Mouse (Mus musculus) right cerebral cortex, postnatal 36 days (tissue): ENCODE data around the gene Hbq1b.

Source experiments
- DNase-seq, 2 experiments: peaks; one replicate each; pipeline ENCODE4 v3.0.0; 2022; ENCODE audit warnings: low spot score in 2 of 2, mixed read lengths in 1 of 2

Gene Hbq1b

DNA sequence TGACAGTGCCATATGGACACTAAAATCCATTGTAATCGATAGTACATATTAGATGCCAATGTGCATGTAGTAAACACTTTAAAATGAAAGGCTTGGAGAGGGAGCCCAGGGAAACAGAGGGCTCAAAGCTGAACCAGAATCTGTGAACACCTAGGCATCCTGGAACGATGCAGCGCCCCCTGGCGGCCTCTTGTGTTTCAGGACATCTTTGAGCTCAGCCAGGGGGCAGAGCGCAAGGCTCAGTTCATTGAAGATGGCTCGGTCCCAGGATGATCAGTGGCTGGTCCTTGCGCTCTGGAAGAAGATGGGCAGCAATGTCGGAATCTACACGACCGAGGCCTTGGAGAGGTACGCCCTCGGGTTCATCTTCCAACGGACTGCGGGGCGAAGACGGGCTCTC lies 13.1 kb downstream of the Hbq1b start, which contains the start of gene Hbq1a:
Hbq1a (plus strand) TSS at position 205 of the 400 bp plus-strand sequence.
- DNase-seq: peak; percentile 35 to 58

DNA sequence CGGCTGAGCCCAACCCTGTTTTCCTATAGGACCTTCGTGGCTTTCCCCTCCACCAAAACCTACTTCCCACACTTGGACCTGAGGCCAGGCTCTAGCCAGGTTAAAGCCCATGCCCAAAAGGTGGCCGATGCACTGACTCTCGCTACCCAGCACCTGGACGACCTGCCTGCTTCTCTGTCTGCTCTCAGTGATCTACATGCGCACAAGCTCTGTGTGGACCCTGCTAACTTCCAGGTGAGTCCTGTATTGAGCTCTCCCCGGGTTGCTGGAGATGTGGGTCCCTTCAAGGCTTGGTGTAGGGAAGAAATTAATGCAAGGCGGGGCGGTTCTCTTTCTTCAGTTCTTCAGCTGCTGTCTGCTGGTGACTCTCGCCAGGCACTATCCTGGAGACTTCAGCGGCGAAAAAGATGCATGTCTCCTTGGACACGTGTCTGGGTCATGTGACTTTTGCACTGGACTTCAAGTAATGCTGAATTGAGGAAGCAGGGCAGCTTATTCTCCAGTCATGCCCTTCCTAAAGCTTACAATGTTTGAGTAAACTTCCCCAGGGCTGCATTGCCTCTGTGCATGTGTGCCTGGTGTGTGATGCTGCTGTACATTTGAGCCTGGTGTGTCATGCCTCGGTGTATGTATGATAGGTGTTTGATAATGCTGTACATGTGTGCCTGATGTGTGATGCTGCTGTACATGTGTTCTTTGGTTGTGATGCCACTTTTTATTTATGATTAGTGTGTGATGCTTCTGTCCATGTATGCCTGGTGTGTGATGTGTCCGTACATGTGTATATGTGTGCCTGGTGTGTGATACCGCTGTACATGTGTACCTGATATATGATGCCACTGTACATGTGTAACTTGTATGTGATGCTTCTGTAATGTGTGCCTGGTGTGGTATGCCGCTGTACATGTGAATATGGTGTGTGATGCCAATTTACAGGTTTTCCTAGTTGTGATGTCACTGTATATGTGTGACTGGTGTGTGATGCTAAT lies 13.8 kb downstream of the Hbq1b start:
- DNase-seq: no peak

DNA sequence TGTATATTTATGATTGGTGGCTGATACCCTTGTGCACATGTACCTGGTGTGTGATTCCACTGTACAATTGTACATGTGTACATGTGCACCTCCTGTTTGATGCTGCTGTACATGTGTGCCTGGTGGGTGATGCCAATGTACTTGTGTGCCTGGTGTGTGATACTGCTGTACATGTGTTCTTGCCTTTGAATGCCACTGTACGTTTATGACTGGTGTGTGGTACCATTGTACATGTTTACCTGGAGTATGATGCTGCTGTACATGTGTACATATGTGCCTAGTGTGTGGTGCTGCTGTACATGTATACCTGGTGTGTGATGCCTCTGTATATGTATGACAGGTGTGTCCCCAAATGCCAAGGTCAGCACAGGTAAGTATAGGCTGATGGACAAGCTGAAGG lies 14.7 kb downstream of the Hbq1b start:
- DNase-seq: no peak

DNA sequence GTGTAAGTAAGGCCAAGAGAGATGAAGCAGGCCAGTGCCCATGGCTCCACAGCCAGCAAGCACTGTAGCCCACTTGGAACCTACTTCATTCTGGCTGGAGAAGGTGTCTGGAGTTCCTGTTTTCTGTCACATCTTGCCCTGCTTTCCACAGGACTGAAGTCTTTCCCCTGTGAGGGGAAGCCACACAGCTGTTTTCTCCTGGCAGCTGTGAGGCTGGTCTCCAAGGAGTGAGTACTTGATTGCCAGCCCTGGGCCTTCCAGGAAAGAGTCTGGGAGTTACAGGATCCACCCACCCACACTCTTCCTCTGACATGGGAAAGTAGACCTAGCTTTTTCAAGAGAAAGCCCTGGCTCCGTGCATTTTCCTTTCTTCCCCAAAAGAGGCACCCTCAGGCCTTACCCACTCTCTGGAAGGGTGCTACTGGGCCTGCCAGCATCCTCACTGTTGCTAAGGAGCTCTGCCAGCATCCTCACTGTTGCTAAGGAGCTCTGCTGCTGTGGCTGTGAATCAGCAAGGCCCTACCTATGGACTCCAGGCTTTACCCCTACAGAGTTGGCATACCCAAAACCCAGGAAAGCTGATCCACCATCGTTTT lies 16.2 kb downstream of the Hbq1b start:
- DNase-seq: peak; percentile 34 to 48

DNA sequence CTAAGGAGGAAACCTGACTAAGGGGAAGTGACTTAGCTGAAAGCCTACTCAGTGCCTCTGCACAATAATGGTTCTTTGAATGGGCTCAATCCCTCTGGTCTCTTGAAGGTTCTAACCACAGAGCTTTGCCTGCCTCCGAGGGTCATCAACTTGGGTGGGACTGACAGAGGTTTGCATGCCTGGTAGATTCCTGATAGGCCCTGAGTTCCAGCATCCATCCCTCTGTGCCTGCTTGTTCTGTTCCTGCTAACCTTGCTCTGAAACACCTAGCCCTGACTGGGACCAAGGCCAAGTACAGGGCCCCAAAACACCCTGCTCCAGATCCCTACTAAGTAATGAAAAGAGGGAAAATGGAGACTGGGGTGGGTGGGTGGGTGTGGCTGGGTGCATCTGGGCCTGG lies 16.7 kb downstream of the Hbq1b start:
- no peak for DNase-seq

DNA sequence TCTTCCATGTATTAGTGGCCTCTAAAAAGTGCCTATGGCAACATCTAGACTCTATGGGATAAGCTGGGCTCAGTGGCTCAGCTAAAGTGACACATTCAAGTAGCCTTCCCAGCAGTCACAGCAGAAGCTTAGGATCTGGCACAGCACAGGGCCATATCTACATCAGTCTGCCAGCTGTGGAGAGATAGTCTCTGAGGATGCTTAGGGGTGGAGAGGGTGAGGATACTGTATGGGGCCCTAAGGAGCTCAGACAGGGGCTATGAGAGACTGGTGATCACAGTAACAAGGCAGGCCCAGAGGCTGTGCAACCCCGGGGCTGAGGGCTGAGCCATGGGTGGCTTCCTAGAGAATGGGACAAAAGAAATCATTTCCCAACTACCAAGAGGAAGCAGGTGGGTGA lies 20.2 kb downstream of the Hbq1b start:
- DNase-seq: no peak

DNA sequence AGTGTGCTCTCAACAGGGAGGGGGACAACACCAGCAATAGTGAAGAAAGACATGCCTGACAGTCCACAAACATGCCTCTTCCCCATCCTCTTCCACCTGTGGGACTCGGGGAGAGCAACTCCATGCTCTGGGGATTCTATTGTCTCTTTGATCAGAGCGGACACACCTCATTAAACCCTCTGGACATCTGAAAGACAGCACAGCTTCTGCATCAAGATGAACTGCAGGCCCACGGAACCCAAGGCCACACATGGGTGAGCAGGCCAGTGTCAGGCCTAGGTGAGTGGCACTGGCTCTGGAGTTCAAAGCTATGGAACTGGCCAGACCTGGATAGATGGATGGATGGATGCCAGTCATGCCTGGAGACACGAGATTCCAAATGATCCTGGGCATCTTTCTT lies 22.7 kb downstream of the Hbq1b start:
- no peak for DNase-seq

DNA sequence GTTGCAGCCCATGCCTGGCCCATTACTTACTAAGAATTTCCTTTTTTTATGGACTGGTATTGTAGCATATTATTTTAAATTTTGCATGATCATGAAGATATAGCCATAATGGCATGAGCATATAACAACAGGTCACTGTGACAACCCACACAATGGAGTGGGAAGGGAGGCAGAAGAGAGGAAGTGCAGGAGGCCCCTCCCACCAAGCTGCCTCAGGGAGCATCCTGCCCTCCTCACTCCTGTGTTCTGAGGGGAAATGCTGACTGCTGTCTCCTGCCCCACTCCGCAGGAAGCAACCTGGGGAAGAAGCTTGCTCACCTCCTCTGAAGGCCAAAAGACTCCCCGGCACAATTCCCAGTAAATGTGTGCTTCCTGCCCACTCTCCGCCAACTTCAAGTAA lies 23.2 kb downstream of the Hbq1b start:
- DNase-seq: no peak

DNA sequence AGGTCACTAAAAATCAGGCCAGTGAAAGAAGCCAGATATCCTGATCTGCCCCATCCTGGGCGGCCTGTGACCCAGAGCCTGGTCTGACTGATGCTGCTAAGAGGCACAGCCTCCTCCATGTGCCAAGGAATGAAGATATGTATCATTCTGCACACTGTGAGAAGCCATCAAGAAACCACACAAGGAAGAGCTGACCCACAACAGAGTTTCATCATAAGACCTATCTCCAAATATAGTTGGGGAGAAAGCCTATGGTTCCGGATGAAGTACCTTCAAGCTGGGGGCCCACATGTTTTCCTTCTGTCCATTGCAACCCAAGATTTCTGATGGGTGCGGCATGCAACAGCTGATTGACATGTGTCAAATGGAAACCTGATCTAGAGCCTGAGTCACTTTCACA lies 29.2 kb downstream of the Hbq1b start:
- no peak for DNase-seq

DNA sequence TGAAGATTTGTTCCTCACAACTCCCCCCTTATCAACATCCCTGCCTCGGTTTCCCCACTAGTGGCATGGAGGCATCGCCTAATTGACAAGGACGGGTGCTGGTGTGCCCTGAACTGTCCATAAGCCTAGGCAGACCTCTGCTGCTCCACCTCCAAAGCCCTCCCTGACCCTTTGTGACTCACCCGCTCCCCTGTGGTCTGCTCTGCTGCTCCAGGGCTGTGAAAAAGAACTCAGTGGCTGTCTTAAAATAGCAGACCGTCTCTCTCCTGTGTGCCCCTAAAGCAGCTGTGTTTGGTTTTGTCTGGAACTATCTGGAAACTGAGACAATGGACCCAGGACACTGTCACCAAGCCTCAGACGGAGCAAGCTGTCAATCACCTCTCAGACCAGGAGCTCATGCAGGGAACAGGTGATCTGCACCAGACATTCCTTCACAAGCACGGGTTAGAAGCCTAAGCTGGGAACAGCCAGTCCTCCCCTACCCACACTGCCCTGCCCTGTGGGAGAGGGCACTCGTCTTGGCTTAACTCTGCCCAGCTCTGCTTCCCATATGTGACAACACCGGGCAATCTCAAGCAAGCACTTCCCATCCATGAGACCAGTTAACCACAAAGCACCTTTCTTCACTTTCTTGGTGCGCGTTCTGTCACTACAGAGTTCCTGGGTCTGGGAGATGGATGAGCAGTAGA lies 33.9 kb downstream of the Hbq1b start:
- no peak for DNase-seq

DNA sequence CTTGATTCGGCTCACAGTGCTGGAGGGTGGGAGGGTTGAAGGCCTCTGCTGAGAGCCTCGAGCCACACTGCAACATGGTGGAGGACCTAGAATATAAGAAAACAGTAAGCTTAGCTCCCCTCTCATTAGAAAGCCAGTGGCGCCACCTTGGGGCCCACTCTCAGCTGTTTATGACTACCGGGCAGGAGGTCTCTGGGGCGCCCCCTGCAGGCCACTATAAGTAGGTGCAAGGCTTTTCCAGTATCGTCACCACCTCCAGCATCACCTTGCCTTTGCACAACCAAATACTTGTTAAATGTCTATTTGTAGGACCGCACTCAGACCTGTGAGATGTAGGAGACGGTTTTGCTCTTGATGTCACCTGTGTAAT lies 34.4 kb downstream of the Hbq1b start:
- peak; percentile 45 to 63 for DNase-seq

DNA sequence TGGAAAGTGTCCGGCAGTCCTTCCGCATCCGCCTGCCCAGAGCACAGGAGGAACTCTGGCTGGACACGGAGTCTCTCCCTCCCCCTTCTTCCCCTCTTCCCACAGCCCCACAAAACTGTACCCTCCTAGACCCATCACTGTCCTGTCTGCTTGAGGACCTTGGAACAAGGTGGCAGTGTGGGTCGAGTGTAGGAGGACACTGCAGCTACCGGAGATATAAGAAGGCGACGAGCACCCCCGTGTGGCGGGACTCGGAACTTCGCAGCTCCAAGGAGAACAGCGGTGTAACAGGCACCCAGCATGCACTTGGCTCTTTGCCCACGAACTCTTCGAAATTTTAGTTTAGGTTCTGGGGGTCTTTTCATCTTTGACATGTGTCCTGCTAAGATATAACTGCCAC lies 37.8 kb downstream of the Hbq1b start:
- DNase-seq: peak; percentile 72 to 78

DNA sequence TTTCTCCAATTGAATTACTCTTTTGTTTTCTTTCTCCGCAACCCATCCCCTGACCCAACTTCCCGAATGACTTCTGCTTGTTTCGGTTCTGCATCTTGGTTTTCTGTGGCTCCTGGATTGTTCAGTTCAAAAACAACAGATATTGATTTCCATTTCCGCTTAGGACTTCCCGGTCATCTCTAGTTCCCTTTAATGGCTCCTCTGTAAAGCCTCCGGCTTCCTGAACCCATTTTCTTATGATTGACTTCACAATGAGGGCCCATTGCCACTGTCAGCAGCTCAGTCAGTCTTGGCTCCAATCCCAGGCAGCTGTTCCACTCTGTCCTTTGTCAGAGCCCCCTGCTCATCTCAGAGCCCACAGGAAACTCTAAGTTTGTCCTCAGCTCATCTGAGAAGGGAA lies 44.3 kb downstream of the Hbq1b start:
- DNase-seq: no peak

DNA sequence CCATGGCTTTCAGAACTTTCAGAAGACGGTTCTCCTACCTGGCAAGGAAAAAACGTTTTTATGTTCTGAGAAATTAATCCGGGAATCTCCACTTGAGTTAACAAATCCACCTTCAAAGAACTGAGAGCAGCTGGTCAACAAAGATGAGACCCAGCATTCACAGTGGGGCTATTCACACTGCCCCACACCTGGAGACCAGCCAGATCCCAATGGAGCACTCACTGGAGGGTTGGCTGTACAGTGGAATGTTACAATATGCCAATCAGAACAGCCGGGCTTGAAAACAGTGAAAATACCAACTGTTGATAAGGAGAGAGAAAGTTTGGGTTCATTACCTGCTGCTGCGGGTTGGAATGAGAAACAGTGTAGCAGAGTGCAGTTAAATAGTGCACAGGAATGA lies 45.1 kb downstream of the Hbq1b start:
- DNase-seq: no peak

DNA sequence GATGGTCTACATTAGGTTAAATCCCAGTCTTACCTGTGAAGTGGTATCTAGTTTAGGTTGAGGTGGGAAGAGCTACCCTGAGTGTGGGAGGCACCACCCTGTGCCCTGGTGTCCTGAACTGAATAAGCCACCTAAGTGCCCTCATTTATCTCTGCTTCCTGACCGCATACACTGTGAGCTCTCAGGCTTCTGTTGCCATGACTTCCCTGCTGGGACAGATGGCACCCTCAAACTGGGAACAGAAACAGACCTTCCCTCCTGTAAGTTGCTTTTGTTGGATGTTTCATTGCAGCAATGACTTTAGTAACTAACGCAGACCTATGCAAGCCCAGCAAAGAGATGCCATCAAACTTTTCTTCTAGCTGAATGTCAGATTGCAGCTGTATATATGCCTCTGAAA lies 46.5 kb downstream of the Hbq1b start:
- DNase-seq: no peak

DNA sequence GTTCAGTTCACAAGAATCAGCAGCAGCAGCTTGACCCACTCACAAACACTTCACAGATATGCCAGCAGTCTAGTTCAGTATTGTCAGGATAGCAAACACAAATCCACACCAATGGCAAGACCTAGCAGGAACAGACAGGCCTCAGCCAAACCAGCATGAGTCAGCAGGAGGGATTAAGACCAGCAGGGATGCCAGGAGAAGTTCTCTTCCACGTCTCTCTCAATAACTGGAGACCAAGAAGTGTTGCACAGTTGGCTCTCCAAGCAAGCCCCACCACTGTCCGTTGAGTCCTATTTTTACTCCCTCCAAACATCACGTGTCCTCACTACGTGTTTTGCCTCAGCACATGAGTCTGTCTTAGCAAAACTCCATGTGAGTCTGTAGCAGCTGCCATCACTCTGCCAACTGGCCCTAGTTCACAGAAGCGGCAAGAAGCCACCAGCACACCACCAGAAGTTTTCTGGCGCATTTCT lies 49.7 kb downstream of the Hbq1b start:
- no peak for DNase-seq
